Mouse (Mus musculus) brain, embryonic 14.5 days (tissue): ENCODE measurements at regions not wholly inside any gene's neighbourhood (a gene's known extent, or its start where the extent isn't known, plus 50 kb on each side); places are given as distances from the start of the nearest gene placed in this dataset.

Experiments used
- CTCF ChIP-seq: fragments of 200-500 bp; IDR thresholded peaks from 2 replicates; pipeline ENCODE4 v1.5.1; 2012; ENCODE audit warnings: inconsistent platforms, mild to moderate bottlenecking, moderate library complexity, borderline replicate concordance; ENCODE audit not compliant: insufficient read depth, insufficient read length; ENCODE audit errors: extremely low read depth
- POLR2A ChIP-seq: fragments of 200-500 bp; IDR thresholded peaks from 2 replicates; pipeline ENCODE4 v1.6.1; 2012; ENCODE audit warnings: mild to moderate bottlenecking, inconsistent platforms, borderline replicate concordance; ENCODE audit not compliant: poor library complexity, insufficient read depth, insufficient read length, severe bottlenecking; ENCODE audit errors: extremely low read depth

- TF ChIP-seq CTCF = no peak
- no peak for TF ChIP-seq POLR2A
Measured at GRCm38 (mm10) chr17:45936577-45936976, 95.6 kb downstream of the Vegfa start.
